Mouse (Mus musculus): ENCODE data around the gene Mfsd10. TPM values are rescaled to one million over a fixed set of nuclear protein-coding genes. Genes with fewer than 3 reads are reported as not detected.

Mfsd10 gene
- polyA plus RNA-seq (2017; shearing (Covaris generic)): 56.5 TPM

GRCm38 (mm10) chr5:34636481-34637287, at the start of gene Mfsd10:
Gene Mfsd10 (minus strand): TSS chr5:34637212.

GRCm38 (mm10) chr5:34659686-34660590, 22.9 kb upstream of the Mfsd10 start, which contains the start of the genes Nop14 and Grk4:
Gene Nop14 (minus strand): TSS chr5:34660148.
Gene Grk4 (plus strand): TSS chr5:34660379.

Other genes starting within 250 kb of the Mfsd10 start
- 46.5 TPM for gene Tnip2, start 123.2 kb downstream of the Mfsd10 start, polyA plus RNA-seq (2017; shearing (Covaris generic))
- gene Sh3bp2, start 111.4 kb downstream of the Mfsd10 start, polyA plus RNA-seq (2017; shearing (Covaris generic)): 3.2 TPM
- gene Add1, start 63.5 kb downstream of the Mfsd10 start, polyA plus RNA-seq (2017; shearing (Covaris generic)): 301 TPM
- gene Nop14, start 22.9 kb upstream of the Mfsd10 start, polyA plus RNA-seq (2017; shearing (Covaris generic)): 69.5 TPM
- 4.9 TPM for gene Grk4, start 23.2 kb upstream of the Mfsd10 start, polyA plus RNA-seq (2017; shearing (Covaris generic))
- 21.4 TPM for gene Htt, start 124.5 kb upstream of the Mfsd10 start, polyA plus RNA-seq (2017; shearing (Covaris generic))

All from naive thymus-derived CD4-positive, alpha-beta T cell, adult 5 months (primary cell).